ENCODE assay signal across 13 mouse cellular contexts in genomic region chr9:21328041-21328440, GRCm38 (mm10). TPM values are rescaled to one million over a fixed set of nuclear protein-coding genes. Genes with fewer than 3 reads are reported as not detected.
A peak's percentile ranks its signal among the peaks of the same experiment; 100 is the strongest.
DNase-seq lines count a peak whose midpoint lies in the region; ATAC-seq and TF ChIP-seq lines count a peak whose summit lies in the region.
"Had no signal": no experiment of that assay in that cellular context is flagged by ENCODE, and none has a peak within 500 bp of the region (broad histone marks: within the 10 kb centered on the region; RNA-seq: fewer than 3 reads in every experiment).

No protein-coding gene starts in this region.

- no peak overlapping the region for H3K9ac ChIP-seq in lung, postnatal 0 days (replicated peaks; ENCODE audit: low read depth)
- peak overlapping the region; percentile 45 for H3K9ac ChIP-seq in MEL (ENCODE audit: control insufficient read depth, low read depth, low read length, poor library complexity, severe bottlenecking)
- H3K9ac ChIP-seq in forebrain, postnatal 0 days: no peak overlapping the region
- H3K9ac ChIP-seq: liver, embryonic 14.5 days; midbrain, embryonic 12.5 days had no signal

- no peak for DNase-seq in lung, postnatal 0 days (ENCODE audit: low spot score)
- DNase-seq in lung, postnatal 25 days (ENCODE audit: low spot score): no peak
- peak; percentile 95 for DNase-seq in MEL (ENCODE audit: low read depth, low spot score)
- DNase-seq in thymus, postnatal 36 days: peak; percentile 59 to 75
- no peak for DNase-seq in adrenal gland, postnatal 25 days
- DNase-seq in forebrain, postnatal 0 days: no peak
- DNase-seq: adrenal gland, postnatal 36 days; cerebellum, postnatal 14 days; heart, postnatal 14 days; kidney, adult 9 months had no signal

- no peaks in the 10 kb centered on the region for H3K27me3 ChIP-seq in lung, postnatal 0 days (replicated peaks; ENCODE audit: insufficient read depth, low read length)
- H3K27me3 ChIP-seq in MEL (ENCODE audit: control insufficient read depth in 1 of 2, insufficient read depth in 2 of 2, low read length in 2 of 2): no peaks in the 10 kb centered on the region
- H3K27me3 ChIP-seq in megakaryocyte, embryonic 14.5 days (replicated peaks): no peaks in the 10 kb centered on the region
- no peaks in the 10 kb centered on the region for H3K27me3 ChIP-seq in forebrain, postnatal 0 days (ENCODE audit: insufficient read depth, low read length)
- H3K27me3 ChIP-seq: midbrain, embryonic 12.5 days had no signal

- H3K36me3 ChIP-seq in lung, postnatal 0 days (ENCODE audit: insufficient read depth, low read length): no peaks in the 10 kb centered on the region
- H3K36me3 ChIP-seq in MEL (ENCODE audit: control insufficient read depth in 1 of 2, insufficient read depth in 2 of 2, low read length in 2 of 2): peaks cover 0 to 13% of the 10 kb centered on the region in 2 experiments; a peak in 2 of 4 replicates
- H3K36me3 ChIP-seq in megakaryocyte, embryonic 14.5 days (replicated peaks; ENCODE audit: low read length): peaks cover 44% of the 10 kb centered on the region
- no peaks in the 10 kb centered on the region; the same call in 1 of the 2 replicates for H3K36me3 ChIP-seq in forebrain, postnatal 0 days (ENCODE audit: insufficient read depth)

- no peak for TF ChIP-seq RAD21 in MEL (IDR thresholded peaks at IDR 0.05; ENCODE audit: low read depth, low read length)

- no peak for TF ChIP-seq CTCF in lung, postnatal 0 days (IDR thresholded peaks at IDR 0.05)
- no peak for TF ChIP-seq CTCF in MEL (IDR thresholded peaks at IDR 0.05 in 2 of 3, conservative IDR thresholded peaks at IDR 0.05 in 1 of 3; ENCODE audit: control insufficient read depth in 1 of 3, insufficient read depth in 1 of 3, low read depth in 2 of 3, low read length in 3 of 3, poor library complexity in 1 of 3, severe bottlenecking in 1 of 3)
- TF ChIP-seq CTCF in forebrain, postnatal 0 days (IDR thresholded peaks at IDR 0.05; ENCODE audit: low read depth): no peak

- no peak overlapping the region for H3K4me3 ChIP-seq in lung, postnatal 0 days (ENCODE audit: low read depth, low read length)
- H3K4me3 ChIP-seq in MEL (ENCODE audit: control insufficient read depth in 1 of 2, insufficient read depth in 1 of 2, low read depth in 2 of 2, low read length in 2 of 2): peak overlapping the region; percentile 8 to 24; a peak in 3 of 4 replicates
- peak overlapping the region; percentile 65 for H3K4me3 ChIP-seq in megakaryocyte, embryonic 14.5 days (replicated peaks)
- no peak overlapping the region for H3K4me3 ChIP-seq in forebrain, postnatal 0 days (ENCODE audit: low read depth, low read length)
- H3K4me3 ChIP-seq: midbrain, embryonic 12.5 days had no signal

- H3K9me3 ChIP-seq in lung, postnatal 0 days (ENCODE audit: low read length): no peaks in the 10 kb centered on the region
- H3K9me3 ChIP-seq in MEL (replicated peaks; ENCODE audit: insufficient read depth, low read length): no peaks in the 10 kb centered on the region
- H3K9me3 ChIP-seq in megakaryocyte, embryonic 14.5 days: no peaks in the 10 kb centered on the region
- H3K9me3 ChIP-seq in forebrain, postnatal 0 days (ENCODE audit: low read length): no peaks in the 10 kb centered on the region
- H3K9me3 ChIP-seq: midbrain, embryonic 12.5 days had no signal

- peak overlapping the region; percentile 43; the same call in 1 of the 2 replicates for H3K27ac ChIP-seq in lung, postnatal 0 days (ENCODE audit: low read length)
- H3K27ac ChIP-seq in MEL (ENCODE audit: control insufficient read depth, low read depth, low read length): peak overlapping the region; percentile 51
- no peak overlapping the region for H3K27ac ChIP-seq in forebrain, postnatal 0 days (ENCODE audit: low read depth, low read length)
- H3K27ac ChIP-seq: liver, embryonic 14.5 days; midbrain, embryonic 12.5 days had no signal

- TF ChIP-seq EP300 in lung, postnatal 0 days (IDR thresholded peaks at IDR 0.05): no peak
- peak; percentile 70 to 93 for TF ChIP-seq EP300 in MEL (IDR thresholded peaks at IDR 0.05; ENCODE audit: low read depth in 1 of 2, low read length in 2 of 2)

- 64% methylated on average over 3 of the region's 3 CpGs for WGBS in lung, postnatal 0 days
- 76% methylated on average over 3 of the region's 3 CpGs for WGBS in forebrain, postnatal 0 days

- H3K79me2 ChIP-seq in MEL (ENCODE audit: control insufficient read depth, insufficient read depth, low read length, poor library complexity): peaks cover 15% of the 10 kb centered on the region; the same call in 1 of the 2 replicates

- peak in 1 of 2 experiments; percentile 35; a peak in 1 of 4 replicates for TF ChIP-seq POLR2A in MEL (IDR thresholded peaks at IDR 0.05; ENCODE audit: control insufficient read depth in 1 of 2, insufficient read depth in 1 of 2, low read depth in 1 of 2, low read length in 2 of 2, poor library complexity in 1 of 2)

- no peak overlapping the region for H3K4me2 ChIP-seq in lung, postnatal 0 days (replicated peaks; ENCODE audit: low read depth, low read length)
- H3K4me2 ChIP-seq in forebrain, postnatal 0 days (ENCODE audit: low read depth): no peak overlapping the region
- H3K4me2 ChIP-seq: midbrain, embryonic 12.5 days had no signal

- ATAC-seq in lung, postnatal 0 days: no peak
- no peak for ATAC-seq in forebrain, postnatal 0 days

- peaks cover 11% of the 10 kb centered on the region; the same call in 1 of the 2 replicates for H3K4me1 ChIP-seq in lung, postnatal 0 days (ENCODE audit: insufficient read depth, low read depth, low read length)
- peaks cover 15% of the 10 kb centered on the region in 2 experiments for H3K4me1 ChIP-seq in MEL (ENCODE audit: control insufficient read depth in 1 of 2, insufficient read depth in 2 of 2, low read length in 2 of 2)
- H3K4me1 ChIP-seq in megakaryocyte, embryonic 14.5 days: peaks cover 87% of the 10 kb centered on the region
- no peaks in the 10 kb centered on the region for H3K4me1 ChIP-seq in forebrain, postnatal 0 days (ENCODE audit: insufficient read depth)

TF ChIP-seq in MEL, 35 proteins besides CTCF, POLR2A, EP300 and RAD21 (continues in another document):
- TF ChIP-seq MXI1 (IDR thresholded peaks at IDR 0.05; ENCODE audit: low read depth, low read length) (peak; percentile 99), MAFK (IDR thresholded peaks at IDR 0.05; ENCODE audit: borderline replicate concordance, low read depth, low read length) (peak; percentile 55; the same call in 1 of the 2 replicates), TCF12 (IDR thresholded peaks at IDR 0.05; ENCODE audit: low read depth, low read length) (peak; percentile 85)

RNA-seq across cellular contexts. Expression of gene Slc44a2, which starts 7.5 kb away (rescaled TPM):
- polyA plus RNA-seq in lung, postnatal 0 days (2015; fragmentation: Nextera tagmentation; extraction: Ambion mirVana): 155 and 165 TPM in 2 replicates
- 27.3 and 30.7 TPM in 2 replicates for total RNA-seq in MEL (2012; rRNA removed)
- polyA plus RNA-seq in MEL (2012; ENCODE audit: insufficient read depth in 1 of 2, insufficient read length in 2 of 2, low read depth in 1 of 2, low replicate concordance in 2 of 2, missing spikeins in 1 of 2): 100 to 1,000 TPM in 1 of 2 experiments, not detected in 1; 121 TPM
- polyA plus RNA-seq in megakaryocyte, embryonic 14.5 days (2012; ENCODE audit: insufficient read depth, low replicate concordance): 46.8 and 61.6 TPM in 2 replicates
- 31.8 and 46.3 TPM in 2 replicates for total RNA-seq in adrenal gland, postnatal 25 days (2021)
- 55.2 and 63.1 TPM in 2 replicates for total RNA-seq in forebrain, postnatal 0 days (2014; rRNA removed)
- polyA plus RNA-seq in forebrain, postnatal 0 days (2015; fragmentation: Nextera tagmentation; extraction: Ambion mirVana): 40.8 and 48.9 TPM in 2 replicates

RNA-seq across cellular contexts. Expression of gene Ap1m2, which starts 15.9 kb away (rescaled TPM):
- polyA plus RNA-seq in lung, postnatal 0 days (2015; fragmentation: Nextera tagmentation; extraction: Ambion mirVana): 35.9 and 36.4 TPM in 2 replicates
- 0.52 and 0.73 TPM in 2 replicates for total RNA-seq in MEL (2012; rRNA removed)
- polyA plus RNA-seq in MEL (2012; ENCODE audit: insufficient read depth in 1 of 2, insufficient read length in 2 of 2, low read depth in 1 of 2, low replicate concordance in 2 of 2, missing spikeins in 1 of 2): 1 to 10 TPM in 1 of 2 experiments, not detected in 1; 1.0 TPM
- not detected in 2 replicates for polyA plus RNA-seq in megakaryocyte, embryonic 14.5 days (2012; ENCODE audit: insufficient read depth, low replicate concordance)
- not detected in 2 replicates for total RNA-seq in adrenal gland, postnatal 25 days (2021)
- 2.6 and 4.2 TPM in 2 replicates for total RNA-seq in forebrain, postnatal 0 days (2014; rRNA removed)
- polyA plus RNA-seq in forebrain, postnatal 0 days (2015; fragmentation: Nextera tagmentation; extraction: Ambion mirVana): 2.4 and 2.9 TPM in 2 replicates
- total RNA-seq: adrenal gland, postnatal 36 days had no signal

RNA-seq across cellular contexts. Expression of gene Cdkn2d, which starts 36.8 kb away (rescaled TPM):
- polyA plus RNA-seq in lung, postnatal 0 days (2015; fragmentation: Nextera tagmentation; extraction: Ambion mirVana): 33.9 and 34.9 TPM in 2 replicates
- 40.1 and 55.2 TPM in 2 replicates for total RNA-seq in MEL (2012; rRNA removed)
- 10 to 100 TPM in 1 of 2 experiments, not detected in 1; 67.9 TPM for polyA plus RNA-seq in MEL (2012; ENCODE audit: insufficient read depth in 1 of 2, insufficient read length in 2 of 2, low read depth in 1 of 2, low replicate concordance in 2 of 2, missing spikeins in 1 of 2)
- 94.7 and 248 TPM in 2 replicates for polyA plus RNA-seq in megakaryocyte, embryonic 14.5 days (2012; ENCODE audit: insufficient read depth, low replicate concordance)
- 13.5 and 19.9 TPM in 2 replicates for total RNA-seq in adrenal gland, postnatal 25 days (2021)
- total RNA-seq in forebrain, postnatal 0 days (2014; rRNA removed): 65.1 and 69.4 TPM in 2 replicates
- polyA plus RNA-seq in forebrain, postnatal 0 days (2015; fragmentation: Nextera tagmentation; extraction: Ambion mirVana): 104 and 118 TPM in 2 replicates

RNA-seq across cellular contexts. Expression of gene Ilf3, which starts 39.6 kb away (rescaled TPM):
- polyA plus RNA-seq in lung, postnatal 0 days (2015; fragmentation: Nextera tagmentation; extraction: Ambion mirVana): 53.4 and 58.5 TPM in 2 replicates
- 210 and 235 TPM in 2 replicates for total RNA-seq in MEL (2012; rRNA removed)
- 100 to 1,000 TPM in 1 of 2 experiments, 10 to 100 TPM in 1; 67.4 to 519 TPM for polyA plus RNA-seq in MEL (2012; ENCODE audit: insufficient read depth in 1 of 2, insufficient read length in 2 of 2, low read depth in 1 of 2, low replicate concordance in 2 of 2, missing spikeins in 1 of 2)
- polyA plus RNA-seq in megakaryocyte, embryonic 14.5 days (2012; ENCODE audit: insufficient read depth, low replicate concordance): 55.5 and 62.9 TPM in 2 replicates
- total RNA-seq in adrenal gland, postnatal 25 days (2021): 68.9 and 69.5 TPM in 2 replicates
- 114 and 135 TPM in 2 replicates for total RNA-seq in forebrain, postnatal 0 days (2014; rRNA removed)
- polyA plus RNA-seq in forebrain, postnatal 0 days (2015; fragmentation: Nextera tagmentation; extraction: Ambion mirVana): 191 and 214 TPM in 2 replicates

RNA-seq across cellular contexts. Expression of gene Kri1, which starts 40.3 kb away (rescaled TPM):
- polyA plus RNA-seq in lung, postnatal 0 days (2015; fragmentation: Nextera tagmentation; extraction: Ambion mirVana): 8.9 and 11.9 TPM in 2 replicates
- total RNA-seq in MEL (2012; rRNA removed): 175 and 199 TPM in 2 replicates
- polyA plus RNA-seq in MEL (2012; ENCODE audit: insufficient read depth in 1 of 2, insufficient read length in 2 of 2, low read depth in 1 of 2, low replicate concordance in 2 of 2, missing spikeins in 1 of 2): 100 to 1,000 TPM in 1 of 2 experiments, 10 to 100 TPM in 1; 76.1 to 233 TPM
- 32.6 and 47.4 TPM in 2 replicates for polyA plus RNA-seq in megakaryocyte, embryonic 14.5 days (2012; ENCODE audit: insufficient read depth, low replicate concordance)
- 34.7 and 48.1 TPM in 2 replicates for total RNA-seq in adrenal gland, postnatal 25 days (2021)
- 27.6 and 28.1 TPM in 2 replicates for total RNA-seq in forebrain, postnatal 0 days (2014; rRNA removed)
- 7.1 and 11.9 TPM in 2 replicates for polyA plus RNA-seq in forebrain, postnatal 0 days (2015; fragmentation: Nextera tagmentation; extraction: Ambion mirVana)

Comparison
In these comparisons a context has a peak if more than half of its experiments do, and no peak if none do; other contexts are left out.
1. DNase-seq: peak in MEL (single experiment) and thymus, postnatal 36 days (2 of 2); none in lung, postnatal 0 days (single experiment), lung, postnatal 25 days (single experiment), adrenal gland, postnatal 25 days (single experiment) and forebrain, postnatal 0 days (single experiment).
2. H3K4me3 ChIP-seq: peak in MEL (2 of 2) and megakaryocyte, embryonic 14.5 days (single experiment); none in lung, postnatal 0 days (single experiment) and forebrain, postnatal 0 days (single experiment).